Mouse (Mus musculus) bone marrow, adult 2 months (tissue): ENCODE measurements around the gene Olfr827. TPM values are rescaled to one million over a fixed set of nuclear protein-coding genes. Genes with fewer than 3 reads are reported as not detected.

Experiments used
- H3K27ac ChIP-seq: fragments of 200-500 bp; 2 replicates; pipeline ENCODE4 v1.5.1; 2012; ENCODE audit warnings: low read depth, mild to moderate bottlenecking, control low read depth, inconsistent platforms, low read length; ENCODE audit not compliant: control insufficient read depth, poor library complexity, insufficient read depth
- H3K4me1 ChIP-seq: fragments of 200-500 bp; 2 replicates; pipeline ENCODE4 v1.6.1; 2011; ENCODE audit warnings: low read length; ENCODE audit not compliant: control insufficient read depth, insufficient read depth
- H3K4me3 ChIP-seq: fragments of 200-500 bp; replicated peaks from 2 replicates; pipeline ENCODE3; 2011; ENCODE audit warnings: mild to moderate bottlenecking, low read depth, low read length, control low read depth; ENCODE audit not compliant: control insufficient read depth
- CTCF ChIP-seq: fragments of 200-500 bp; IDR thresholded peaks from 2 replicates; pipeline ENCODE4 v1.5.1; 2011; ENCODE audit warnings: low read length, control low read depth; ENCODE audit not compliant: control insufficient read depth, insufficient read depth
- POLR2A ChIP-seq: fragments of 200-500 bp; IDR thresholded peaks from 2 replicates; pipeline ENCODE4 v1.6.1; 2011; ENCODE audit warnings: low read depth, mild to moderate bottlenecking, control low read depth, low read length, borderline replicate concordance; ENCODE audit not compliant: control insufficient read depth
- WGBS: fragments of 180-500 bp; shearing (Covaris S2); methylation state at CpG from one replicate; pipeline ENCODE4 v1.1.7; 2018; 5-methylcytosine and 5-hydroxymethylcytosine counted together
- polyA plus RNA-seq: library from polyadenylated mRNA; stranded (reverse); fragments of >200 nt; gene quantifications from 2 replicates; pipeline ENCODE4 v1.2.4, GENCODE M21; 2011; ENCODE audit warnings: low replicate concordance; ENCODE audit not compliant: missing spikeins, insufficient read depth, insufficient read length

Gene Olfr827
- polyA plus RNA-seq, 1 experiment: not detected

- 0% methylated on average over 1 of the region's 1 CpGs for WGBS
- Histone ChIP-seq H3K4me3 (no peak overlapping the region), H3K4me1 (no peaks in the 10 kb centered on the region), H3K27ac (no peak overlapping the region)
- no peak for TF ChIP-seq POLR2A
- peak; percentile 54 for TF ChIP-seq CTCF
These were observed 14.0 kb upstream of the Olfr827 start for GRCm38 (mm10) chr10:130228246-130228645.

DNA sequence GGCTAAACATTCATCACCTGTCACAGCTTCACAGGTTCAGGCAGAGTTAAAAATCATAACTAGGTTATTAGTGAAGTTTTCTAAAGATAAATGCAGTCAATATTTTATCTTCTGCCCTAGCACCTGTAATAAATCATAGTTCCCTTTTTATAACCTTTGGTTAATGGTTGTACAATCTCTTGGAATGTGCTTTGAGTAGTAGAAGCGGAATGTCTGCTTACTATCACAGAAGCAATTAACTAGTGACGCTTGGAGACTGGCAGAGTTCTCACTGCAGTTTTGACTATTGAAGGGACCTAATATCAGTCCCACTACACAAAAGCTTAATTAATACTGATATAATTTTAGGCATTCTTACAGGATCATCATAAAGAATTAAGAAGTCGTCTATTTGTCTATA lies 10.8 kb upstream of the Olfr827 start:
- Histone ChIP-seq H3K4me1 (no peaks in the 10 kb centered on the region), H3K4me3 (no peak overlapping the region), H3K27ac (no peak overlapping the region)
- no peak for TF ChIP-seq POLR2A
- TF ChIP-seq CTCF: no peak
- whole genome bisulfite sequencing: 75% methylated on average over 3 of the region's 3 CpGs

GRCm38 (mm10) chr10:130184086-130184485 lies 30.1 kb downstream of the Olfr827 start, which contains the start of gene Olfr826:
Gene Olfr826, minus strand, starts transcription at chr10:130184186.
- H3K4me3 ChIP-seq: no peak within 1 kb of the TSS
- H3K4me1 ChIP-seq: no peaks in the 10 kb centered on the region
- H3K27ac ChIP-seq: no peak within 1 kb of the TSS
- TF ChIP-seq CTCF: no peak
- no peak for TF ChIP-seq POLR2A
- 64% methylated on average over 1 of the region's 1 CpGs for WGBS

GRCm38 (mm10) chr10:130166666-130167065 lies 47.5 kb downstream of the Olfr827 start, which contains the start of gene Olfr825:
Gene Olfr825, minus strand, starts transcription at chr10:130166766.
- H3K4me3 ChIP-seq: no peak within 1 kb of the TSS
- no peaks in the 10 kb centered on the region; the same call in 1 of the 2 replicates for H3K4me1 ChIP-seq
- H3K27ac ChIP-seq: no peak within 1 kb of the TSS
- TF ChIP-seq POLR2A: no peak

- H3K4me3 ChIP-seq: no peak overlapping the region
- TF ChIP-seq POLR2A: no peak
- TF ChIP-seq CTCF: no peak
These were observed 49.0 kb downstream of the Olfr827 start for GRCm38 (mm10) chr10:130165196-130165595.

More at GRCm38 (mm10) chr10:130165196-130165595, 49.0 kb downstream of the Olfr827 start:
- H3K27ac ChIP-seq: no peak overlapping the region
- no peaks in the 10 kb centered on the region; the same call in 1 of the 2 replicates for H3K4me1 ChIP-seq

Other genes starting within 250 kb of the Olfr827 start
- not detected in 2 replicates for gene Olfr819, start 247.1 kb downstream of the Olfr827 start, polyA plus RNA-seq
- not detected in 2 replicates for gene Olfr247, start 238.3 kb downstream of the Olfr827 start, polyA plus RNA-seq
- 0.27 TPM in 1 of 2 replicates, not detected in the other for gene Gm10310, start 229.3 kb downstream of the Olfr827 start, polyA plus RNA-seq
- not detected in 2 replicates for gene Olfr820, start 201.8 kb downstream of the Olfr827 start, polyA plus RNA-seq
- not detected in 2 replicates for gene Olfr821, start 184.1 kb downstream of the Olfr827 start, polyA plus RNA-seq
- gene Olfr822, start 143.2 kb downstream of the Olfr827 start, polyA plus RNA-seq: not detected in 2 replicates
- not detected in 2 replicates for gene Olfr823, start 99.0 kb downstream of the Olfr827 start, polyA plus RNA-seq
- gene Olfr824, start 84.4 kb downstream of the Olfr827 start, polyA plus RNA-seq: not detected in 2 replicates
- not detected in 2 replicates for gene Olfr825, start 47.6 kb downstream of the Olfr827 start, polyA plus RNA-seq
- gene Olfr826, start 30.2 kb downstream of the Olfr827 start, polyA plus RNA-seq: not detected in 2 replicates
- gene Neurod4, start 65.8 kb upstream of the Olfr827 start, polyA plus RNA-seq: not detected in 2 replicates
- 4.5 and 7.9 TPM in 2 replicates for gene Tespa1, start 108.5 kb upstream of the Olfr827 start, polyA plus RNA-seq
- gene Vmn2r84, start 179.9 kb upstream of the Olfr827 start, polyA plus RNA-seq: 0.18 TPM in 1 of 2 replicates, not detected in the other
- gene Vmn2r85, start 215.3 kb upstream of the Olfr827 start, polyA plus RNA-seq: not detected in 2 replicates
- not detected in 2 replicates for gene Vmn2r86, start 241.6 kb upstream of the Olfr827 start, polyA plus RNA-seq